Mouse (Mus musculus) brain, embryonic 14.5 days (tissue): Measurements from ENCODE around the gene Zdhhc12.

ENCODE experiments used
- CTCF ChIP-seq: fragments of 200-500 bp; IDR thresholded peaks from 2 replicates; pipeline ENCODE4 v1.5.1; 2012; ENCODE audit warnings: inconsistent platforms, mild to moderate bottlenecking, moderate library complexity, borderline replicate concordance; ENCODE audit not compliant: insufficient read depth, insufficient read length; ENCODE audit errors: extremely low read depth
- POLR2A ChIP-seq: fragments of 200-500 bp; IDR thresholded peaks from 2 replicates; pipeline ENCODE4 v1.6.1; 2012; ENCODE audit warnings: mild to moderate bottlenecking, inconsistent platforms, borderline replicate concordance; ENCODE audit not compliant: poor library complexity, insufficient read depth, insufficient read length, severe bottlenecking; ENCODE audit errors: extremely low read depth

DNA sequence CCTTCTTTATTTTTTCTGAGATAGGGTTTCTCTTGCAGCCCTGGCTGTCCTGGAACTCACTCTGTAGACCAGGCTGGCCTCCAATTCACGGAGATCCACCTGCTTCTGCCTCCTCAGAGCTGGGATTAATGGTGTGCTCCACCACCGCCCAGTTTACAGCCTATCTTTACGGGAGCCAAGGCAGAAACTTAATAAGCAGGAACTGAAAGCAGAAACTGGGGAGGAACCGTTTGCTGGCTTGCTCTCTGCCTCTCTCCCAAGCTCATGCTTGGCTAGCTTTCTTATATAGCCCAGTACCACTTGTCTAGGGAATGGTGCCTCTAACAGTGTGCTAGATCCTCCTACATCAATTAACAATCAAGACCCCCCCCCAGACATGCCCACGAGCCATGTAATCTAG, 9.3 kb downstream of the Zdhhc12 start:
- TF ChIP-seq POLR2A (no peak), CTCF (no peak)
